Mouse (Mus musculus): Measurements from ENCODE around the gene Il18r1. TPM values are rescaled to one million over a fixed set of nuclear protein-coding genes. Genes with fewer than 3 reads are reported as not detected.

Il18r1 gene
- polyA plus RNA-seq (2015; fragmentation: Nextera tagmentation; extraction: Ambion mirVana): 0.13 and 0.14 TPM in 2 replicates

DNA sequence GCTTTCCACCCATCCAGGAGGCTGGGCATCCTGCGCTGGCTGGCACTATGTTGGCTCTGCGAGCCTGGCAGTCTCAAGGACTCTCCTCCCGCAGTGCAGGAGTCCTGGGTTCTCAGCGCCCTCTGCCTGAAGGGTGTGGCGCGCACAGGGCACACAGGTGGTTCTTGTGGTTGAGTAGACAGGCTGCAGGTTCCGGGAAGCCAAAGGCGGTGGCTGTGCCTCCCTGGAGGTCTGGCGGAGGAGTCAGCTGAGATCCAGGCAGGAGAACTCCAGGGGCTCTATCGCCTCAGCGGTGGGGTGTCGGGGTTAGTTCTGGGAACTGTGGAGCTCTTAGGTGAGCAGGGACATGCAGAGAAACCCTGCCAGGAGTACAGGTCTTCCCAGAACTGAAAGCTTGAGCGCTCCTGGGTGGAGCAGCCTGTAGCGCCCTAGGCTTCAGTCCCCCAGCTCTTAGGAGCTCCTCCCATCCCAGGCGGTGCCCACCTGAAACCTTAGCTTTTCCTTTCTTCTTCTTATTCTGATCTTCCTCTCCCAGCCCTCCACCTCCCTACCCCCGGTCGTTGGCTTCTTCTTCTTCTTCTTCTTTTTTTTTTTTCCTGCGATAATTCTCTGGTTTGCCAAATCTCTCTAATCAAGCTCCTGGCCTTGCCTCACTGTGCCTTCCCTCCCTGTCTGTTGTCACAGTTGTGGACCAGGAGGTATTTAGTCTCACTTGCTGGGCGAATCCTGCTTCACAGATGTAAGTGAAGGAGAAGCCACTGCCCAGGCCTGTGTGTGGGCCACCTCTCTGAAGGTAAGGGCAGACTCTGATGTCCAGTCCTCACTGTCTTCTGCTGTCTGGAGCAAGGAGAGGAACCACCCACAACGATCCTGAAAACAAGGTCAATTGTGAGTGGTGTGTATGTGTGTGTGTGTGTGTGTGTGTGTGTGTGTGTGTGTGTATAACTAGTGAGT lies at the start of gene Il18r1:
Gene Il18r1 (plus strand): TSS at position 76 of the 954 bp plus-strand sequence.
- H3K4me2 ChIP-seq (ENCODE audit: low read depth, low read length): no peak within 1 kb of the TSS
- WGBS (ENCODE audit: insufficient replicate concordance): 32% methylated on average over 20 of the region's 20 CpGs
- H3K4me3 ChIP-seq (ENCODE audit: low read depth, low read length): no peak within 1 kb of the TSS
- H3K9ac ChIP-seq (ENCODE audit: low read depth, low read length): no peak within 1 kb of the TSS
- H3K27me3 ChIP-seq (ENCODE audit: control insufficient read depth, insufficient read depth, low read depth, low read length): no peaks in the 10 kb centered on the region
- H3K27ac ChIP-seq (ENCODE audit: low read length): no peak within 1 kb of the TSS
- H3K36me3 ChIP-seq (ENCODE audit: control insufficient read depth, insufficient read depth): no peaks in the 10 kb centered on the region
- H3K4me1 ChIP-seq (ENCODE audit: control insufficient read depth, low read depth, low read length): no peaks in the 10 kb centered on the region
- H3K9me3 ChIP-seq (replicated peaks; ENCODE audit: control insufficient read depth, low read length): no peaks in the 10 kb centered on the region
- ATAC-seq (ENCODE audit: low read depth): no peak

GRCm38 (mm10) chr1:40417034-40417433 lies 48.3 kb upstream of the Il18r1 start:
- no peak overlapping the region for H3K27ac ChIP-seq (ENCODE audit: low read length)
- H3K9ac ChIP-seq (ENCODE audit: low read depth, low read length): no peak overlapping the region
- no peaks in the 10 kb centered on the region for H3K9me3 ChIP-seq (replicated peaks; ENCODE audit: control insufficient read depth, low read length)
- H3K36me3 ChIP-seq (ENCODE audit: control insufficient read depth, insufficient read depth): no peaks in the 10 kb centered on the region
- H3K4me1 ChIP-seq (ENCODE audit: control insufficient read depth, low read depth, low read length): peaks cover 10% of the 10 kb centered on the region
- H3K27me3 ChIP-seq (ENCODE audit: control insufficient read depth, insufficient read depth, low read depth, low read length): no peaks in the 10 kb centered on the region
- no peak overlapping the region for H3K4me2 ChIP-seq (ENCODE audit: low read depth, low read length)
- no peak overlapping the region for H3K4me3 ChIP-seq (ENCODE audit: low read depth, low read length)
- ATAC-seq (ENCODE audit: low read depth): no peak
- 68% methylated on average over 2 of the region's 2 CpGs for WGBS (ENCODE audit: insufficient replicate concordance)

DNA sequence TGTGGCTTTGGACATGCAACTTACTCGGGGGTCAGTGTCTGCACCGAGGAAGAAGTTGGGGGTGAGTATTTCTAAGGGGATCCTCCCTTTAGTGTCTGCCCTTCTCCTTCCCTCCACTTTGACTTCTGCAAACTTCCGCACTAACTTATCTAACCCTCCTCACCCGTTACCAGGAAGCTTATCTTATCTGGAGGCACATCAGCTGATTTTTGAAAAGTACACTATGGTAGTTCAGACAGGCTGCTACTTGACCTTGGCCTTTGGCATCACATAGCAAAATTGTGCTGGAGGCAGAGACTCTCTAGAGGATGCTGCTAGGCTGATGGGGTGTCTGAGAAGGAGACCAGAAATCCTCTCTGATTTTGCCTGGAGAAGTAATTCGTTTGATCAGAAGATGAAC lies 46.8 kb upstream of the Il18r1 start:
- no peak overlapping the region for H3K9ac ChIP-seq (ENCODE audit: low read depth, low read length)
- H3K4me2 ChIP-seq (ENCODE audit: low read depth, low read length): no peak overlapping the region
- no peak overlapping the region for H3K4me3 ChIP-seq (ENCODE audit: low read depth, low read length)
- H3K9me3 ChIP-seq (replicated peaks; ENCODE audit: control insufficient read depth, low read length): no peaks in the 10 kb centered on the region
- 10% methylated on average over 5 of the region's 5 CpGs for WGBS (ENCODE audit: insufficient replicate concordance)
- H3K27me3 ChIP-seq (ENCODE audit: control insufficient read depth, insufficient read depth, low read depth, low read length): no peaks in the 10 kb centered on the region
- H3K4me1 ChIP-seq (ENCODE audit: control insufficient read depth, low read depth, low read length): peaks cover 10% of the 10 kb centered on the region
- no peaks in the 10 kb centered on the region for H3K36me3 ChIP-seq (ENCODE audit: control insufficient read depth, insufficient read depth)
- no peak overlapping the region for H3K27ac ChIP-seq (ENCODE audit: low read length)
- ATAC-seq (ENCODE audit: low read depth): 0 out of 2 replicates have a peak, but pooled peaks have one; percentile 13

DNA sequence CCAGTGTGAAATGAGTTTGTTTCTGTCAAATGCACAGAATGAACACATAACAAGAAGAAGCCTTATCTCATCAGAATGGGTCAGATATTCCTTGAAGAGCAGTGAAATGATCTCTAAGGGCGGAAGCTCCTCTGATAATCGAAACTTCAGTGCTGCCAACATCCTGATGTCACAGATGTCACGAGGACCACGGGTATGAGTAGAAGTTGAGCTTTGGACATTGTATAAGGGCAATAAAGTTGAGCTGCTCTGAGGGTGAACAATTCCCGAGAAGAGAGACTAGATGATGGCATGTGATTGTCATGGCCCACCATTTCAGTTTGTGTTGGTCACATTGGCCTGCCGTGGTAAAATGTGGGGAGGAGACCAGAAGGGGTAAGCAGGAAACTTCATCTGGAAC lies 41.5 kb upstream of the Il18r1 start:
- Histone ChIP-seq H3K27ac (ENCODE audit: low read length) (no peak overlapping the region), H3K9me3 (replicated peaks; ENCODE audit: control insufficient read depth, low read length) (no peaks in the 10 kb centered on the region), H3K9ac (ENCODE audit: low read depth, low read length) (no peak overlapping the region), H3K27me3 (ENCODE audit: control insufficient read depth, insufficient read depth, low read depth, low read length) (no peaks in the 10 kb centered on the region), H3K4me3 (ENCODE audit: low read depth, low read length) (no peak overlapping the region), H3K36me3 (ENCODE audit: control insufficient read depth, insufficient read depth) (no peaks in the 10 kb centered on the region), H3K4me2 (ENCODE audit: low read depth, low read length) (no peak overlapping the region), H3K4me1 (ENCODE audit: control insufficient read depth, low read depth, low read length) (peaks cover 4% of the 10 kb centered on the region)
- ATAC-seq (ENCODE audit: low read depth): no peak
- 52% methylated on average over 6 of the region's 6 CpGs for WGBS (ENCODE audit: insufficient replicate concordance)

GRCm38 (mm10) chr1:40427270-40427669 lies 38.1 kb upstream of the Il18r1 start:
- 50% methylated on average over 9 of the region's 9 CpGs for WGBS (ENCODE audit: insufficient replicate concordance)
- peaks cover 13% of the 10 kb centered on the region for H3K4me1 ChIP-seq (ENCODE audit: control insufficient read depth, low read depth, low read length)
- H3K27me3 ChIP-seq (ENCODE audit: control insufficient read depth, insufficient read depth, low read depth, low read length): no peaks in the 10 kb centered on the region
- no peaks in the 10 kb centered on the region for H3K9me3 ChIP-seq (replicated peaks; ENCODE audit: control insufficient read depth, low read length)
- no peak overlapping the region for H3K27ac ChIP-seq (ENCODE audit: low read length)
- no peak for ATAC-seq (ENCODE audit: low read depth)
- H3K4me3 ChIP-seq (ENCODE audit: low read depth, low read length): no peak overlapping the region
- H3K36me3 ChIP-seq (ENCODE audit: control insufficient read depth, insufficient read depth): no peaks in the 10 kb centered on the region
- no peak overlapping the region for H3K9ac ChIP-seq (ENCODE audit: low read depth, low read length)
- H3K4me2 ChIP-seq (ENCODE audit: low read depth, low read length): no peak overlapping the region

GRCm38 (mm10) chr1:40427901-40428300 lies 37.5 kb upstream of the Il18r1 start:
- no peaks in the 10 kb centered on the region for H3K27me3 ChIP-seq (ENCODE audit: control insufficient read depth, insufficient read depth, low read depth, low read length)
- ATAC-seq (ENCODE audit: low read depth): no peak
- 78% methylated on average over 1 of the region's 1 CpGs for WGBS (ENCODE audit: insufficient replicate concordance)
- no peak overlapping the region for H3K9ac ChIP-seq (ENCODE audit: low read depth, low read length)
- no peak overlapping the region for H3K27ac ChIP-seq (ENCODE audit: low read length)
- no peak overlapping the region for H3K4me2 ChIP-seq (ENCODE audit: low read depth, low read length)
- H3K36me3 ChIP-seq (ENCODE audit: control insufficient read depth, insufficient read depth): no peaks in the 10 kb centered on the region
- peaks cover 13% of the 10 kb centered on the region for H3K4me1 ChIP-seq (ENCODE audit: control insufficient read depth, low read depth, low read length)
- H3K9me3 ChIP-seq (replicated peaks; ENCODE audit: control insufficient read depth, low read length): no peaks in the 10 kb centered on the region
- H3K4me3 ChIP-seq (ENCODE audit: low read depth, low read length): no peak overlapping the region

DNA sequence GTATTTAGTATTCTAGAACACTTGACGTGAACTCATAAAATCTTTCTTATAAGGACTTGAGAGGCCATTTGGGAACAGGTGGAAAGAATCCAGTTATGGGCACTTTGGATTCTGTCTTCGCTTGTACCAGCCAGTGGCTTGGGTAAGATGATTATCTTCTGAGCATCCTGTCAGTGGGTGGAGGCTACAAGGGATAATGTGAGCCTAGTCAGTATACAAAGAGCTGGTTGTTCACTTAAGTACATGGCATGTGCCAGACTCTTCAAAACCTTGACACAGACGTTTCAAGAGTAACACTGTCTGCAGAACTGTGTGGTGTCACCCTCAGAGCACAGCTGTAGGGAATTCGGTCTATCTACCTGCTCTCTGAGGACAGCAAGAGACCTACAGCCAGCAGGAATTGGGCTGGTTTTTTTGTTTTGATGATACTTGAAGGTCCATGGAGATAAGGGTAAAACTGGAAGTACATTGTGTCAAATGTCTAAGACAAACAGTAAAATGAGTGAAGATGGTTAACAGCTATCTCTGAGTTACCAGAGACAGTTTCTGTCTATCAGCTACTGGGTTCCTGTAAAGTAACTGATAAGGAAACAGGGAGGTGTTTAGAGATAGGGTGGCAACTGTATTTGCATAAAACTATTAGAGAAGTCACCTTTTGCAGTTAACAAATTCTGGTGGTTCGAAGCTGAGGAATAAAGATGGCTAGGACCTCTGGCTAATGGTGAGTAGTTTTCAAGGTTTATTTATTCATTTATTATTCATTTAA lies 36.3 kb upstream of the Il18r1 start, which contains the start of gene Il1rl1:
Gene Il1rl1 (plus strand): TSS at position 661 of the 766 bp plus-strand sequence.
- peak; percentile 91 for ATAC-seq (ENCODE audit: low read depth)
- Histone ChIP-seq H3K27ac (ENCODE audit: low read length) (peak within 1 kb of the TSS; percentile 86), H3K9ac (ENCODE audit: low read depth, low read length) (peak within 1 kb of the TSS; percentile 38), H3K4me3 (ENCODE audit: low read depth, low read length) (peak within 1 kb of the TSS; percentile 61), H3K9me3 (replicated peaks; ENCODE audit: control insufficient read depth, low read length) (no peaks in the 10 kb centered on the region), H3K4me1 (ENCODE audit: control insufficient read depth, low read depth, low read length) (peaks cover 13% of the 10 kb centered on the region), H3K4me2 (ENCODE audit: low read depth, low read length) (peak within 1 kb of the TSS; percentile 63), H3K27me3 (ENCODE audit: control insufficient read depth, insufficient read depth, low read depth, low read length) (no peaks in the 10 kb centered on the region), H3K36me3 (ENCODE audit: control insufficient read depth, insufficient read depth) (no peaks in the 10 kb centered on the region)
- WGBS (ENCODE audit: insufficient replicate concordance): 30% methylated on average over 5 of the region's 5 CpGs

DNA sequence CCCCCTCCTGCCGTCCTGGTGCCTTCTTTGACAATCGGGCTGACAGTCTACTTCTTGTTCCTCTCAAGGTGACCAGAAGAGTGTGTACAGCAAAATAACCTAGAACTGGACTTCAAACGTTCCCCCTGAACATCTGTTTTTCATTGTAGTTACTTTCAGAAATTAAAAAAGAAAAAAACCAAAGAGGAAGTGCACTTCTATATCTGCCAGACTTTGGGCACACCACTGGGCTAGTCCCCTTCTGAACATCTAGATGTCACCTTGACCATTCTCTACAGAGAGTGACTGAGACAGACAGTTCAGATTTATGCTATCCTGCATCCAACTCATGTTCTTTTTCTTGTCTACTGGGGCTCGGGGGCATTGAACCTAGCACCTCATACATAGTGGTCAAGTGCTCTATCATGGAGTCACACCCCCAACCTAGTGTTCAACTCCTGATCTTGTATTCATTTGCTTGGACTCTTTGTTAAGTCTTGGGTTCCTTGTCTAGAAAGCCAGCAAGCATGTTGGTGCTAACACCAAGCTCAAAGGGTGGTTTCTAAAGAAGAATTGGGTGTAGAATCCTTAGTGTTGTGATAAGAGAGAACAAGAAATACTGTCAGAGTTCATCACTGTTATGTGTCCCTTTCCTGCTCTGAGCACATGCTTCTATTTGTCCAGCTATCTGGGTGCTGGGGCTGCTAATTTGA lies 35.1 kb upstream of the Il18r1 start:
- Histone ChIP-seq H3K9me3 (replicated peaks; ENCODE audit: control insufficient read depth, low read length) (no peaks in the 10 kb centered on the region), H3K27me3 (ENCODE audit: control insufficient read depth, insufficient read depth, low read depth, low read length) (no peaks in the 10 kb centered on the region), H3K36me3 (ENCODE audit: control insufficient read depth, insufficient read depth) (no peaks in the 10 kb centered on the region), H3K27ac (ENCODE audit: low read length) (peak overlapping the region; percentile 68), H3K4me3 (ENCODE audit: low read depth, low read length) (peak overlapping the region; percentile 61), H3K4me1 (ENCODE audit: control insufficient read depth, low read depth, low read length) (peaks cover 13% of the 10 kb centered on the region), H3K4me2 (ENCODE audit: low read depth, low read length) (peak overlapping the region; percentile 48), H3K9ac (ENCODE audit: low read depth, low read length) (peak overlapping the region; percentile 38)
- peak; percentile 22; the same call in 1 of the 2 replicates for ATAC-seq (ENCODE audit: low read depth)
- 26% methylated on average over 4 of the region's 4 CpGs for WGBS (ENCODE audit: insufficient replicate concordance)

All from liver, embryonic 16.5 days (tissue).